Mouse (Mus musculus) G1E (cell line): ENCODE measurements at regions not wholly inside any gene's neighbourhood (a gene's known extent, or its start where the extent isn't known, plus 50 kb on each side); places are given as distances from the start of the nearest gene placed in this dataset.
A peak's percentile ranks its signal among the peaks of the same experiment; 100 is the strongest.

Experiments used
- ATAC-seq: 2 replicates; pipeline ENCODE4 v1.8.0; 2016; ENCODE audit warnings: mild to moderate bottlenecking; ENCODE audit not compliant: insufficient number of reproducible peaks, poor library complexity, low FRiP score, severe bottlenecking; ENCODE audit errors: extremely low read depth
- DNase-seq: peaks from one replicate; pipeline ENCODE4 v3.0.0; 2012; ENCODE audit warnings: low spot score
- H3K27me3 ChIP-seq: 2 replicates; pipeline ENCODE4 v1.6.1; 2012; ENCODE audit warnings: mild to moderate bottlenecking, low read length, inconsistent platforms; ENCODE audit not compliant: insufficient read depth
- H3K36me3 ChIP-seq: replicated peaks from 2 replicates; pipeline ENCODE3; 2012; ENCODE audit warnings: mild to moderate bottlenecking, inconsistent platforms
- H3K4me1 ChIP-seq: 2 replicates; pipeline ENCODE4 v1.6.1; 2012; ENCODE audit warnings: low read depth, low read length, inconsistent platforms, mixed read lengths; ENCODE audit not compliant: insufficient read depth
- H3K4me3 ChIP-seq: 2 replicates; pipeline ENCODE4 v1.5.1; 2012; ENCODE audit warnings: low read depth, mild to moderate bottlenecking, inconsistent platforms, low read length, moderate library complexity, mixed read lengths
- H3K9me3 ChIP-seq: replicated peaks from 2 replicates; pipeline ENCODE4 v1.6.1; 2012; ENCODE audit warnings: inconsistent platforms
- CTCF ChIP-seq: IDR thresholded peaks from 2 replicates; pipeline ENCODE4 v1.5.1; 2012; ENCODE audit warnings: low read depth, low read length, inconsistent platforms, mixed read lengths
- GATA1 ChIP-seq: IDR thresholded peaks from 2 replicates; pipeline ENCODE4 v1.6.1; 2012; ENCODE audit warnings: borderline replicate concordance, low read length, inconsistent platforms, mixed read lengths
- GATA2 ChIP-seq: IDR thresholded peaks from 2 replicates; pipeline ENCODE4 v1.6.1; 2012; ENCODE audit warnings: low read depth, low read length, inconsistent platforms, borderline replicate concordance
- POLR2AphosphoS5 ChIP-seq: IDR thresholded peaks from 2 replicates; pipeline ENCODE4 v1.6.1; 2012; ENCODE audit warnings: low read depth, low read length, inconsistent platforms; ENCODE audit not compliant: insufficient replicate concordance
- TAL1 ChIP-seq: conservative IDR thresholded peaks from 2 replicates; pipeline ENCODE4 v1.6.1; 2012; ENCODE audit warnings: low read depth, low read length, inconsistent platforms, mixed read lengths

GRCm38 (mm10) chr13:46098131-46098530, 133.3 kb upstream of the Atxn1 start:
- TF ChIP-seq POLR2AphosphoS5 (no peak), TAL1 (no peak), GATA1 (no peak), GATA2 (no peak), CTCF (no peak)
- Histone ChIP-seq H3K36me3 (no peaks in the 10 kb centered on the region), H3K27me3 (peaks cover 6% of the 10 kb centered on the region), H3K4me1 (no peaks in the 10 kb centered on the region), H3K4me3 (no peak overlapping the region), H3K9me3 (no peaks in the 10 kb centered on the region)
- no peak for DNase-seq
- no peak for ATAC-seq

GRCm38 (mm10) chr13:46096968-46097367, 132.2 kb upstream of the Atxn1 start:
- Histone ChIP-seq H3K4me1 (no peaks in the 10 kb centered on the region), H3K4me3 (no peak overlapping the region), H3K9me3 (no peaks in the 10 kb centered on the region), H3K36me3 (no peaks in the 10 kb centered on the region), H3K27me3 (peaks cover 6% of the 10 kb centered on the region)
- TF ChIP-seq GATA2 = no peak
- TF ChIP-seq TAL1 = no peak
- TF ChIP-seq CTCF = no peak
- no peak for TF ChIP-seq GATA1
- TF ChIP-seq POLR2AphosphoS5 = no peak
- DNase-seq (no peak), ATAC-seq (no peak)

DNA sequence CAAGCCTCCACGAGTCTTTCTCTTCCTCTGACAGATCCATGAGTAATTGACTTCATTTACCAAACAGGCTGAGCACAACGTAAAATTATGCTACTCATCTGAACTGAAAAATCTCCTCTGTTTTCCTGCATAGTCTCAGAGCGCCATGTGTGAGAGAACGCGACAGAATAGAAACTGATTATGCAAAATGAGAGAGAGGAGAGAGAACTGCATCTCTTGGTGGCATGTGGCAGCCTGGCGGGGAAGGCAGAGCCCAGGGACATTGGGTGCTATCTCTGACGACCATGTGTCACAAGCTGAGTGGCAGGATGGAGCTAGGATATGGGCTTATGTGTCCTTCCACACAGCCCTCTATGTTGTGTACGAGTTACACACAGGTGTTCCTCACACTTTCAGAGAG, 131.6 kb upstream of the Atxn1 start:
- H3K4me3 ChIP-seq = no peak overlapping the region
- DNase-seq (no peak), ATAC-seq (no peak)
- no peaks in the 10 kb centered on the region for H3K4me1 ChIP-seq
- H3K27me3 ChIP-seq = peaks cover 6% of the 10 kb centered on the region
- H3K9me3 ChIP-seq = no peaks in the 10 kb centered on the region
- TF ChIP-seq GATA2 = no peak
- TF ChIP-seq GATA1 = no peak
- TF ChIP-seq CTCF = no peak
- no peak for TF ChIP-seq POLR2AphosphoS5
- TF ChIP-seq TAL1 = no peak
- no peaks in the 10 kb centered on the region for H3K36me3 ChIP-seq

GRCm38 (mm10) chr13:46092787-46093186, 128.0 kb upstream of the Atxn1 start:
- Histone ChIP-seq H3K36me3 (no peaks in the 10 kb centered on the region), H3K27me3 (peaks cover 4% of the 10 kb centered on the region; the same call in 1 of the 2 replicates), H3K4me3 (no peak overlapping the region), H3K4me1 (no peaks in the 10 kb centered on the region), H3K9me3 (peaks cover 4% of the 10 kb centered on the region)
- no peak for TF ChIP-seq GATA1
- no peak for TF ChIP-seq CTCF
- no peak for TF ChIP-seq TAL1
- no peak for TF ChIP-seq GATA2
- TF ChIP-seq POLR2AphosphoS5 = no peak
- DNase-seq (no peak), ATAC-seq (no peak)

DNA sequence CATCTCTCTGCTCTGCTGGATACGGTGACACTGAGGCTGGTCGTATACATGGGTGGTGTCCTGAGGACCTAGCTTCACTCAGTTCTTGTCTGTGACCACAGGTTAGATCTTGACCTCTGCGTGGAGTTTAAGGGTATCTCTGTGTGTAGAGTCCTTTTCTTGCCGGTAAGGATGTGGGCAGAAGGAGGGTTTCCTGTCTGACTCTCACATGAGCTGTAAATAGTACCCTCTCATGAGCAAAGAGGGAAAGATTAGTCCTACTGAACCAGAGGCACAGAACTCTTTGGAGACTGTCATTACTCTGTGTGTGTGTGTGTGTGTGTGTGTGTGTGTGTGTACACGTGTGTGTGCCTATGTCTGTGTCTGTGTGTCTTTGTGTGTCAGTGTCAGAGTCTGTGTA, 126.3 kb upstream of the Atxn1 start:
- Histone ChIP-seq H3K4me3 (no peak overlapping the region), H3K4me1 (no peaks in the 10 kb centered on the region), H3K36me3 (no peaks in the 10 kb centered on the region), H3K9me3 (peaks cover 4% of the 10 kb centered on the region), H3K27me3 (no peaks in the 10 kb centered on the region)
- DNase-seq = no peak
- TF ChIP-seq GATA1 = no peak
- no peak for TF ChIP-seq CTCF
- no peak for ATAC-seq

- Histone ChIP-seq H3K4me1 (no peaks in the 10 kb centered on the region), H3K9me3 (peaks cover 4% of the 10 kb centered on the region), H3K4me3 (no peak overlapping the region), H3K27me3 (no peaks in the 10 kb centered on the region), H3K36me3 (no peaks in the 10 kb centered on the region)
- ATAC-seq (no peak), DNase-seq (no peak)
- TF ChIP-seq GATA2 = no peak
- no peak for TF ChIP-seq TAL1
- TF ChIP-seq CTCF = peak; percentile 34
- no peak for TF ChIP-seq GATA1
- no peak for TF ChIP-seq POLR2AphosphoS5
Observed at GRCm38 (mm10) chr13:46088237-46088636, 123.4 kb upstream of the Atxn1 start.

GRCm38 (mm10) chr13:46087663-46088062, 122.9 kb upstream of the Atxn1 start:
- no peak for TF ChIP-seq GATA1
- TF ChIP-seq POLR2AphosphoS5 = no peak
- TF ChIP-seq GATA2 = no peak
- no peak for TF ChIP-seq TAL1
- no peak for TF ChIP-seq CTCF
- no peak for DNase-seq

More at GRCm38 (mm10) chr13:46087663-46088062, 122.9 kb upstream of the Atxn1 start:
- no peak for ATAC-seq
- Histone ChIP-seq H3K9me3 (peaks cover 4% of the 10 kb centered on the region), H3K27me3 (no peaks in the 10 kb centered on the region), H3K36me3 (no peaks in the 10 kb centered on the region), H3K4me1 (no peaks in the 10 kb centered on the region), H3K4me3 (no peak overlapping the region)
